Mouse (Mus musculus) heart, embryonic 13.5 days (tissue): ENCODE measurements around the gene Kcnk12. TPM values are rescaled to one million over a fixed set of nuclear protein-coding genes. Genes with fewer than 3 reads are reported as not detected.

Experiments
- ATAC-seq: fragments of 200-750 bp; cut with Nextera tagmentation; 2 replicates; pipeline ENCODE4 v1.8.0; 2017; ENCODE audit warnings: moderate TSS enrichment; ENCODE audit not compliant: insufficient number of reproducible peaks, low FRiP score, low TSS enrichment; ENCODE audit errors: extremely low read depth
- H3K27ac ChIP-seq: fragments of 300-500 bp; sonication (generic); replicated peaks from 2 replicates; pipeline ENCODE4 v1.5.1; 2015; ENCODE audit warnings: moderate library complexity, mild to moderate bottlenecking, inconsistent platforms
- H3K27me3 ChIP-seq: fragments of 300-500 bp; sonication (generic); replicated peaks from 2 replicates; pipeline ENCODE4 v1.6.1; 2015; ENCODE audit warnings: mild to moderate bottlenecking, inconsistent platforms
- H3K36me3 ChIP-seq: fragments of 300-500 bp; sonication (generic); 2 replicates; pipeline ENCODE4 v1.6.1; 2015; ENCODE audit warnings: mild to moderate bottlenecking, inconsistent platforms
- H3K4me1 ChIP-seq: fragments of 300-500 bp; sonication (generic); 2 replicates; pipeline ENCODE4 v1.6.1; 2015; ENCODE audit warnings: inconsistent platforms
- H3K4me2 ChIP-seq: fragments of 300-500 bp; sonication (generic); 2 replicates; pipeline ENCODE4 v1.6.1; 2015; ENCODE audit warnings: inconsistent platforms, mild to moderate bottlenecking, moderate library complexity
- H3K4me3 ChIP-seq: fragments of 300-500 bp; sonication (generic); 2 replicates; pipeline ENCODE4 v1.5.1; 2015; ENCODE audit warnings: moderate library complexity, mild to moderate bottlenecking, inconsistent platforms
- H3K9ac ChIP-seq: fragments of 300-500 bp; sonication (generic); 2 replicates; pipeline ENCODE4 v1.6.1; 2015; ENCODE audit warnings: inconsistent platforms, mild to moderate bottlenecking, moderate library complexity
- H3K9me3 ChIP-seq: fragments of 300-500 bp; sonication (generic); 2 replicates; pipeline ENCODE4 v1.6.1; 2016; ENCODE audit warnings: inconsistent platforms
- WGBS: fragments of 180-500 bp; shearing (Covaris S2); methylation state at CpG from one replicate; pipeline ENCODE4 v1.1.7; 2015; ENCODE audit warnings: mixed read lengths; 5-methylcytosine and 5-hydroxymethylcytosine counted together
- polyA plus RNA-seq: library from polyadenylated mRNA; unstranded; fragments of >200 nt; fragmentation: Nextera tagmentation; extraction: Ambion mirVana; gene quantifications from 2 replicates; pipeline ENCODE4 v1.2.1, GENCODE M21; 2015

Gene Kcnk12
- polyA plus RNA-seq, 1 experiment from 2014 or later, result not detected

- WGBS, result 66% methylated on average over 2 of the region's 2 CpGs
- Histone ChIP-seq H3K9me3 (no peaks in the 10 kb centered on the region), H3K4me3 (no peak overlapping the region), H3K36me3 (no peaks in the 10 kb centered on the region), H3K4me2 (no peak overlapping the region), H3K27ac (no peak overlapping the region), H3K4me1 (no peaks in the 10 kb centered on the region), H3K9ac (no peak overlapping the region), H3K27me3 (no peaks in the 10 kb centered on the region)
- no peak for ATAC-seq
These were observed 12.9 kb downstream of the Kcnk12 start for GRCm38 (mm10) chr17:87784911-87785310.

- Histone ChIP-seq H3K36me3 (no peaks in the 10 kb centered on the region), H3K4me3 (no peak overlapping the region), H3K27me3 (no peaks in the 10 kb centered on the region), H3K4me1 (no peaks in the 10 kb centered on the region), H3K27ac (no peak overlapping the region), H3K9me3 (no peaks in the 10 kb centered on the region), H3K9ac (no peak overlapping the region), H3K4me2 (no peak overlapping the region)
- WGBS, result 53% methylated on average over 14 of the region's 14 CpGs
- ATAC-seq, result no peak
These were observed 13.5 kb downstream of the Kcnk12 start for GRCm38 (mm10) chr17:87784141-87784831.

GRCm38 (mm10) chr17:87781244-87781643 is 16.6 kb downstream of the Kcnk12 start:
- ATAC-seq, result no peak
- 76% methylated on average over 5 of the region's 5 CpGs for WGBS
- no peak overlapping the region for H3K27ac ChIP-seq
- H3K4me3 ChIP-seq, result no peak overlapping the region
- H3K9me3 ChIP-seq, result no peaks in the 10 kb centered on the region
- no peaks in the 10 kb centered on the region for H3K4me1 ChIP-seq
- H3K36me3 ChIP-seq, result no peaks in the 10 kb centered on the region
- H3K9ac ChIP-seq, result no peak overlapping the region
- H3K4me2 ChIP-seq, result no peak overlapping the region
- H3K27me3 ChIP-seq, result no peaks in the 10 kb centered on the region

GRCm38 (mm10) chr17:87780164-87780563 is 17.6 kb downstream of the Kcnk12 start:
- no peaks in the 10 kb centered on the region for H3K27me3 ChIP-seq
- H3K4me2 ChIP-seq, result no peak overlapping the region
- no peaks in the 10 kb centered on the region for H3K4me1 ChIP-seq
- no peaks in the 10 kb centered on the region for H3K36me3 ChIP-seq
- WGBS, result 61% methylated on average over 2 of the region's 2 CpGs
- H3K9me3 ChIP-seq, result no peaks in the 10 kb centered on the region
- ATAC-seq, result no peak
- H3K9ac ChIP-seq, result no peak overlapping the region
- no peak overlapping the region for H3K4me3 ChIP-seq
- H3K27ac ChIP-seq, result no peak overlapping the region

- no peaks in the 10 kb centered on the region for H3K4me1 ChIP-seq
- no peaks in the 10 kb centered on the region for H3K36me3 ChIP-seq
- H3K27ac ChIP-seq, result no peak overlapping the region
- no peaks in the 10 kb centered on the region for H3K27me3 ChIP-seq
- ATAC-seq, result no peak
- no peak overlapping the region for H3K4me2 ChIP-seq
- 79% methylated on average over 8 of the region's 8 CpGs for WGBS
- H3K9me3 ChIP-seq, result no peaks in the 10 kb centered on the region
- H3K9ac ChIP-seq, result no peak overlapping the region
- no peak overlapping the region for H3K4me3 ChIP-seq
These were observed 22.8 kb downstream of the Kcnk12 start for GRCm38 (mm10) chr17:87774982-87775381.

- no peak overlapping the region for H3K9ac ChIP-seq
- no peaks in the 10 kb centered on the region for H3K4me1 ChIP-seq
- no peak overlapping the region for H3K4me2 ChIP-seq
- no peaks in the 10 kb centered on the region for H3K27me3 ChIP-seq
- H3K27ac ChIP-seq, result no peak overlapping the region
- H3K9me3 ChIP-seq, result no peaks in the 10 kb centered on the region
- no peak for ATAC-seq
- WGBS, result 63% methylated on average over 3 of the region's 3 CpGs
- no peak overlapping the region for H3K4me3 ChIP-seq
- no peaks in the 10 kb centered on the region for H3K36me3 ChIP-seq
These were observed 24.6 kb downstream of the Kcnk12 start for GRCm38 (mm10) chr17:87773175-87773574.

GRCm38 (mm10) chr17:87770766-87771165 is 27.0 kb downstream of the Kcnk12 start:
- no peak overlapping the region for H3K9ac ChIP-seq

GRCm38 (mm10) chr17:87766888-87767287 is 30.9 kb downstream of the Kcnk12 start:
- no peaks in the 10 kb centered on the region for H3K9me3 ChIP-seq
- H3K9ac ChIP-seq, result no peak overlapping the region
- no peak overlapping the region for H3K4me2 ChIP-seq
- no peaks in the 10 kb centered on the region for H3K4me1 ChIP-seq
- no peak for ATAC-seq
- WGBS, result 69% methylated on average over 6 of the region's 6 CpGs
- no peaks in the 10 kb centered on the region for H3K36me3 ChIP-seq
- no peak overlapping the region for H3K27ac ChIP-seq
- H3K27me3 ChIP-seq, result no peaks in the 10 kb centered on the region
- no peak overlapping the region for H3K4me3 ChIP-seq

More at GRCm38 (mm10) chr17:87770766-87771165, 27.0 kb downstream of the Kcnk12 start:
- Histone ChIP-seq H3K36me3 (no peaks in the 10 kb centered on the region), H3K4me1 (no peaks in the 10 kb centered on the region), H3K4me2 (no peak overlapping the region), H3K27me3 (no peaks in the 10 kb centered on the region), H3K27ac (no peak overlapping the region), H3K4me3 (no peak overlapping the region), H3K9me3 (no peaks in the 10 kb centered on the region)
- WGBS, result 33% methylated on average over 5 of the region's 5 CpGs
- no peak for ATAC-seq

- WGBS, result 89% methylated on average over 11 of the region's 11 CpGs
- Histone ChIP-seq H3K9ac (no peak overlapping the region), H3K4me1 (no peaks in the 10 kb centered on the region), H3K27ac (no peak overlapping the region), H3K36me3 (no peaks in the 10 kb centered on the region), H3K4me3 (no peak overlapping the region), H3K4me2 (no peak overlapping the region), H3K27me3 (0 out of 2 replicates have a peak, but pooled peaks cover 3% of the 10 kb centered on the region), H3K9me3 (no peaks in the 10 kb centered on the region)
- no peak for ATAC-seq
These were observed 32.8 kb downstream of the Kcnk12 start for GRCm38 (mm10) chr17:87765031-87765430.

- WGBS, result 46% methylated on average over 7 of the region's 7 CpGs
- no peaks in the 10 kb centered on the region for H3K4me1 ChIP-seq
- H3K36me3 ChIP-seq, result no peaks in the 10 kb centered on the region
- no peak for ATAC-seq
- H3K4me3 ChIP-seq, result no peak overlapping the region
- H3K9me3 ChIP-seq, result no peaks in the 10 kb centered on the region
- H3K27me3 ChIP-seq, result 0 out of 2 replicates have a peak, but pooled peaks cover 3% of the 10 kb centered on the region
- H3K27ac ChIP-seq, result no peak overlapping the region
- no peak overlapping the region for H3K4me2 ChIP-seq
- no peak overlapping the region for H3K9ac ChIP-seq
These were observed 34.6 kb downstream of the Kcnk12 start for GRCm38 (mm10) chr17:87763146-87763545.

- Histone ChIP-seq H3K36me3 (no peaks in the 10 kb centered on the region), H3K27me3 (0 out of 2 replicates have a peak, but pooled peaks cover 3% of the 10 kb centered on the region), H3K9me3 (no peaks in the 10 kb centered on the region), H3K9ac (no peak overlapping the region), H3K4me3 (no peak overlapping the region), H3K4me2 (no peak overlapping the region), H3K27ac (no peak overlapping the region), H3K4me1 (no peaks in the 10 kb centered on the region)
- ATAC-seq, result no peak
- WGBS, result 72% methylated on average over 4 of the region's 4 CpGs
These were observed 37.5 kb downstream of the Kcnk12 start for GRCm38 (mm10) chr17:87760315-87760714.
